ENCODE assay signal across 9 mouse cellular contexts in genomic region chr1:38988357-38988756, GRCm38 (mm10). TPM values are rescaled to one million over a fixed set of nuclear protein-coding genes. Genes with fewer than 3 reads are reported as not detected.
DNase-seq lines count a peak whose midpoint lies in the region; ATAC-seq and TF ChIP-seq lines count a peak whose summit lies in the region.
"Had no signal": no experiment of that assay in that cellular context is flagged by ENCODE, and none has a peak within 500 bp of the region (broad histone marks: within the 10 kb centered on the region; RNA-seq: fewer than 3 reads in every experiment).

No protein-coding gene starts in this region.

- H3K4me3 ChIP-seq in heart, embryonic 15.5 days, result peak overlapping the region; percentile 68
- peak overlapping the region; percentile 38 for H3K4me3 ChIP-seq in bone marrow, adult 2 months (replicated peaks; ENCODE audit: control insufficient read depth, low read depth, low read length)
- peak overlapping the region; percentile 54 for H3K4me3 ChIP-seq in hindbrain, embryonic 15.5 days
- peak overlapping the region; percentile 86 for H3K4me3 ChIP-seq in midbrain, embryonic 16.5 days (ENCODE audit: low read depth, low read length)

- peak overlapping the region; percentile 68 for H3K9ac ChIP-seq in heart, embryonic 15.5 days
- peak overlapping the region; percentile 65 for H3K9ac ChIP-seq in hindbrain, embryonic 15.5 days
- H3K9ac ChIP-seq in midbrain, embryonic 16.5 days (ENCODE audit: low read depth, low read length), result peak overlapping the region; percentile 89

- H3K9me3 ChIP-seq in heart, embryonic 15.5 days (replicated peaks), result no peaks in the 10 kb centered on the region
- H3K9me3 ChIP-seq in hindbrain, embryonic 15.5 days, result no peaks in the 10 kb centered on the region
- H3K9me3 ChIP-seq in midbrain, embryonic 16.5 days (replicated peaks; ENCODE audit: control insufficient read depth, low read length, poor library complexity, severe bottlenecking), result no peaks in the 10 kb centered on the region

- H3K27me3 ChIP-seq in heart, embryonic 15.5 days, result no peaks in the 10 kb centered on the region
- H3K27me3 ChIP-seq in hindbrain, embryonic 15.5 days, result no peaks in the 10 kb centered on the region
- no peaks in the 10 kb centered on the region for H3K27me3 ChIP-seq in midbrain, embryonic 16.5 days (ENCODE audit: control insufficient read depth, insufficient read depth, low read depth, low read length)

- peaks cover 28% of the 10 kb centered on the region for H3K4me1 ChIP-seq in heart, embryonic 15.5 days (replicated peaks)
- H3K4me1 ChIP-seq in bone marrow, adult 2 months (ENCODE audit: control insufficient read depth, insufficient read depth, low read length), result no peaks in the 10 kb centered on the region; the same call in 1 of the 2 replicates
- peaks cover 18% of the 10 kb centered on the region for H3K4me1 ChIP-seq in hindbrain, embryonic 15.5 days (replicated peaks)
- H3K4me1 ChIP-seq in midbrain, embryonic 16.5 days (ENCODE audit: control insufficient read depth, insufficient read depth, low read length), result peaks cover 14% of the 10 kb centered on the region

- no peak for TF ChIP-seq CTCF in bone marrow, adult 2 months (IDR thresholded peaks at IDR 0.05; ENCODE audit: control insufficient read depth, insufficient read depth, low read length)

- ATAC-seq in heart, embryonic 15.5 days (replicated peaks; ENCODE audit: insufficient number of reproducible peaks, insufficient read depth, low FRiP score, low read depth), result no peak
- ATAC-seq in hindbrain, embryonic 15.5 days (ENCODE audit: low FRiP score, low read depth), result no peak
- no peak for ATAC-seq in midbrain, embryonic 16.5 days
- no peak for ATAC-seq in CD4-positive, CD25-positive, alpha-beta regulatory T cell, adult 4 months

- H3K4me2 ChIP-seq in heart, embryonic 15.5 days, result peak overlapping the region; percentile 80
- peak overlapping the region; percentile 75 for H3K4me2 ChIP-seq in hindbrain, embryonic 15.5 days
- peak overlapping the region; percentile 87 for H3K4me2 ChIP-seq in midbrain, embryonic 16.5 days (ENCODE audit: low read length)

- no peak for DNase-seq in heart, adult 18-20 months
- DNase-seq in spleen, postnatal 10 days (ENCODE audit: low spot score in 2 of 2), result no peak
- no peak for DNase-seq in thymus, adult 18-20 months

- H3K27ac ChIP-seq in heart, embryonic 15.5 days, result peak overlapping the region; percentile 89
- no peak overlapping the region for H3K27ac ChIP-seq in bone marrow, adult 2 months (ENCODE audit: control insufficient read depth, insufficient read depth, low read depth, low read length, poor library complexity)
- H3K27ac ChIP-seq in hindbrain, embryonic 15.5 days (replicated peaks), result peak overlapping the region; percentile 62; the same call in 1 of the 2 replicates
- peak overlapping the region; percentile 81 for H3K27ac ChIP-seq in midbrain, embryonic 16.5 days (ENCODE audit: low read length)

- no peak for TF ChIP-seq POLR2A in bone marrow, adult 2 months (IDR thresholded peaks at IDR 0.05; ENCODE audit: borderline replicate concordance, control insufficient read depth, low read depth, low read length)

- peaks cover 19% of the 10 kb centered on the region; the same call in 1 of the 2 replicates for H3K36me3 ChIP-seq in heart, embryonic 15.5 days
- H3K36me3 ChIP-seq in hindbrain, embryonic 15.5 days, result 0 out of 2 replicates have a peak, but pooled peaks cover 5% of the 10 kb centered on the region
- H3K36me3 ChIP-seq in midbrain, embryonic 16.5 days (ENCODE audit: control insufficient read depth, insufficient read depth, low read length), result 0 out of 2 replicates have a peak, but pooled peaks cover 3% of the 10 kb centered on the region

- WGBS in heart, embryonic 15.5 days, result 14% methylated on average over 7 of the region's 7 CpGs
- 13% methylated on average over 7 of the region's 7 CpGs for WGBS in bone marrow, adult 2 months
- WGBS in hindbrain, embryonic 15.5 days, result 38% methylated on average over 7 of the region's 7 CpGs
- WGBS in midbrain, embryonic 16.5 days, result 34% methylated on average over 7 of the region's 7 CpGs

RNA-seq across cellular contexts. Expression of gene Pdcl3, which starts 2.9 kb away (rescaled TPM):
- 129 and 149 TPM in 2 replicates for polyA plus RNA-seq in heart, embryonic 15.5 days (2015; fragmentation: Nextera tagmentation; extraction: Ambion mirVana)
- 10 to 100 TPM; 69.7 to 80.5 TPM for total RNA-seq in heart, adult 18-20 months (2021)
- 16.4 and 37.6 TPM in 2 replicates for polyA plus RNA-seq in bone marrow, adult 2 months (2011; ENCODE audit: insufficient read depth, insufficient read length, low replicate concordance, missing spikeins)
- 149 and 155 TPM in 2 replicates for polyA plus RNA-seq in hindbrain, embryonic 15.5 days (2015; fragmentation: Nextera tagmentation; extraction: Ambion mirVana)
- polyA plus RNA-seq in midbrain, embryonic 16.5 days (2015; fragmentation: Nextera tagmentation; extraction: Ambion mirVana), result 158 and 163 TPM in 2 replicates
- 100 to 1,000 TPM; 146 to 148 TPM for polyA plus RNA-seq in CD4-positive, CD25-positive, alpha-beta regulatory T cell, adult 4 months (2017; shearing (Covaris generic))

RNA-seq across cellular contexts. Expression of gene Nms, which starts 49.4 kb away (rescaled TPM):
- not detected in 2 replicates for polyA plus RNA-seq in heart, embryonic 15.5 days (2015; fragmentation: Nextera tagmentation; extraction: Ambion mirVana)
- total RNA-seq in heart, adult 18-20 months (2021), result not detected
- not detected in 2 replicates for polyA plus RNA-seq in bone marrow, adult 2 months (2011; ENCODE audit: insufficient read depth, insufficient read length, low replicate concordance, missing spikeins)
- 1.5 and 1.8 TPM in 2 replicates for polyA plus RNA-seq in hindbrain, embryonic 15.5 days (2015; fragmentation: Nextera tagmentation; extraction: Ambion mirVana)
- 0.25 and 0.29 TPM in 2 replicates for polyA plus RNA-seq in midbrain, embryonic 16.5 days (2015; fragmentation: Nextera tagmentation; extraction: Ambion mirVana)
- polyA plus RNA-seq in CD4-positive, CD25-positive, alpha-beta regulatory T cell, adult 4 months (2017; shearing (Covaris generic)), result not detected
- polyA plus RNA-seq: gonadal fat pad, adult 2 months had no signal
